Mouse (Mus musculus) lung, embryonic 16.5 days (tissue): ENCODE measurements around the gene Plcl1. TPM values are rescaled to one million over a fixed set of nuclear protein-coding genes. Genes with fewer than 3 reads are reported as not detected.

Experiments used
- ATAC-seq: fragments of 200-750 bp; cut with Nextera tagmentation; 2 replicates; pipeline ENCODE4 v1.8.0; 2017; ENCODE audit warnings: low read depth, mild to moderate bottlenecking, moderate library complexity
- H3K27ac ChIP-seq: fragments of 300-500 bp; sonication (generic); 2 replicates; pipeline ENCODE4 v1.5.1; 2014; ENCODE audit warnings: mild to moderate bottlenecking, control low read depth, low read length
- H3K27me3 ChIP-seq: fragments of 300-500 bp; sonication (generic); 2 replicates; pipeline ENCODE4 v1.6.1; 2014; ENCODE audit warnings: low read depth, low read length, mixed read lengths; ENCODE audit not compliant: control insufficient read depth, insufficient read depth
- H3K36me3 ChIP-seq: fragments of 300-500 bp; sonication (generic); 2 replicates; pipeline ENCODE4 v1.6.1; 2014; ENCODE audit warnings: low read length; ENCODE audit not compliant: control insufficient read depth, insufficient read depth
- H3K4me1 ChIP-seq: fragments of 300-500 bp; sonication (generic); replicated peaks from 2 replicates; pipeline ENCODE4 v1.6.1; 2014; ENCODE audit warnings: low read length, mixed read lengths; ENCODE audit not compliant: control insufficient read depth, insufficient read depth
- H3K4me2 ChIP-seq: fragments of 300-500 bp; sonication (generic); 2 replicates; pipeline ENCODE4 v1.6.1; 2014; ENCODE audit warnings: low read depth, low read length, control low read depth
- H3K4me3 ChIP-seq: fragments of 300-500 bp; sonication (generic); 2 replicates; pipeline ENCODE4 v1.5.1; 2014; ENCODE audit warnings: mild to moderate bottlenecking, low read length, control low read depth
- H3K9ac ChIP-seq: fragments of 300-500 bp; sonication (generic); 2 replicates; pipeline ENCODE4 v1.6.1; 2014; ENCODE audit warnings: low read length, control low read depth
- H3K9me3 ChIP-seq: fragments of 300-500 bp; sonication (generic); 2 replicates; pipeline ENCODE4 v1.6.1; 2016; ENCODE audit warnings: low read length; ENCODE audit not compliant: control insufficient read depth
- WGBS: fragments of 180-500 bp; shearing (Covaris S2); extraction: QIAGEN DNeasy Blood & Tissue Kit; methylation state at CpG from one replicate; pipeline ENCODE4 v1.1.7; 2014; 5-methylcytosine and 5-hydroxymethylcytosine counted together
- polyA plus RNA-seq: library from polyadenylated mRNA; unstranded; fragments of >200 nt; fragmentation: Nextera tagmentation; extraction: Ambion mirVana; gene quantifications from 2 replicates; pipeline ENCODE4 v1.2.1, GENCODE M21; 2015

Gene Plcl1
- polyA plus RNA-seq, 1 experiment from 2014 or later: 2.0 TPM

DNA sequence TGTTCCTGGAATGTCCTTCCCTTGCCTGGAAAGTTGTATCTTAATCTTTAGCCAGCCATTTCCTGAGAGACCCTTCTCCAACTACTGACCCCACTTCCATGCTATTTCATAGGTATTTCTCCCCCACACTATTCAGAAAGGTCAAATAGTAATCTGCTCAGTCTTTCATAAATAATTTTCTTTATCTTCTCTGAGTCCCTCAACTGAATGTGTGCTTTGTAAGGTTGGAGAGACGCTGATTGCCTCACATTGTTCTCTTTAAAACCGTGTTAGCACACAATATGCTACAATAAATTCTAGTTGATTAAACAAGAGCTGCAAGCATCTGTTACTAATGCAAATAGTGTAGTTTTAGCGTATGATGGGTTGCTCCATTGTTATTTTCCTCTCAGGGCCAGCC is 300.0 kb downstream of the Plcl1 start:
- Histone ChIP-seq H3K27ac (no peak overlapping the region), H3K4me2 (no peak overlapping the region)
- 63% methylated on average over 3 of the region's 3 CpGs for WGBS

DNA sequence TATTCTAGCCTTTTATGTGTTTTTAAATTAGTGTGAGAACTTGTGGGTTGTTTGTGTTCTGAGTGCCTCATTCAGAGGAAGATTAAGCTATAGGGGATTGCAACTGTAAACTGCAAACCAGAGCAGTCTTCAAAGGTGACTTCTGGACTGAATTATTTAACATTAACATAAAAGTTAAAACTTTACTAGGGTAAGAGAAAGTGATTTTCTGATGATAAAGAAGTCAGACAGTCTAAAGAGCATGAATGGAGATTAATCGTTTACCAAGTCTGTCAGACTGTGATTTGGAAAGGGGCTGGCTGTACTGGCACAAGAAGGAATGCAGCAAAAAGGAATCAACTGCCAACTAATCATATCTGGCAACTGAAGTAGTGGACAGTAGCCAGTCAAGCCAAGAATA is 301.2 kb downstream of the Plcl1 start:
- no peak for ATAC-seq
- Histone ChIP-seq H3K9me3 (no peaks in the 10 kb centered on the region), H3K4me3 (no peak overlapping the region), H3K27me3 (no peaks in the 10 kb centered on the region), H3K4me2 (no peak overlapping the region), H3K36me3 (no peaks in the 10 kb centered on the region), H3K27ac (no peak overlapping the region), H3K9ac (no peak overlapping the region), H3K4me1 (no peaks in the 10 kb centered on the region)
- WGBS: 41% methylated on average over 1 of the region's 1 CpGs

More for the DNA sequence above, 300.0 kb downstream of the Plcl1 start:
- Histone ChIP-seq H3K36me3 (no peaks in the 10 kb centered on the region), H3K4me1 (no peaks in the 10 kb centered on the region), H3K9me3 (no peaks in the 10 kb centered on the region), H3K27me3 (no peaks in the 10 kb centered on the region), H3K9ac (no peak overlapping the region), H3K4me3 (no peak overlapping the region)
- no peak for ATAC-seq

DNA sequence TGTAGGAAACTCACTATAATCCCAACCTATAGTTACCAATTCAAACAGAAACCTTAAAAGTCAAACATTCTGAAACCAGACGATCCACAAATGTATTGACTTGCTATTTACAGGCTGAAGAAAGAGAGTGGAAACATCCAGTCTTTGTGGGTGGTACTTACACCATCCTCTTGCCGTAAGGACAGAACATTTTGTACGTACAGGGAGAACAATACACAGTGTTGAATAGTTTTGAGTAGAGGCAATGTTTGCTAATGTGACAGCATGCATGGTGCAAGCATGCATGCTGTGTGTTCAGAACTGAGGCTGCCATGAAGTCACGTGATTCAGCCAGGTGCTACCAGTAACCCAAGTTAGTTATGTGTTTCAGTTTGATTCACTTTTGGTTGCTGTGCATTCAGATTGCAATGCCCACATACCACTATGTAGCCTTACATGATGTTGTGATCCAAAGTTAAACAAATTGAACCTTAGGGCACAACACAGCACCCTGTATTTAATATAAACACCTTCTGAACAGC is 311.6 kb downstream of the Plcl1 start:
- Histone ChIP-seq H3K4me2 (no peak overlapping the region), H3K27ac (no peak overlapping the region), H3K27me3 (no peaks in the 10 kb centered on the region), H3K4me1 (no peaks in the 10 kb centered on the region), H3K9me3 (no peaks in the 10 kb centered on the region), H3K36me3 (no peaks in the 10 kb centered on the region), H3K9ac (no peak overlapping the region), H3K4me3 (no peak overlapping the region)
- 74% methylated on average over 4 of the region's 4 CpGs for WGBS
- no peak for ATAC-seq

- WGBS: 28% methylated on average over 3 of the region's 3 CpGs
- H3K27me3 ChIP-seq: no peaks in the 10 kb centered on the region
- H3K9ac ChIP-seq: no peak overlapping the region
- no peaks in the 10 kb centered on the region for H3K9me3 ChIP-seq
- no peak for ATAC-seq
- no peak overlapping the region for H3K4me3 ChIP-seq
- no peaks in the 10 kb centered on the region for H3K4me1 ChIP-seq
- no peak overlapping the region for H3K4me2 ChIP-seq
- H3K27ac ChIP-seq: no peak overlapping the region
- no peaks in the 10 kb centered on the region for H3K36me3 ChIP-seq
Observed at GRCm38 (mm10) chr1:55725428-55725827, 319.7 kb downstream of the Plcl1 start.

GRCm38 (mm10) chr1:55729332-55729731 is 323.6 kb downstream of the Plcl1 start:
- no peak for ATAC-seq
- Histone ChIP-seq H3K4me1 (no peaks in the 10 kb centered on the region), H3K36me3 (no peaks in the 10 kb centered on the region), H3K4me2 (no peak overlapping the region), H3K4me3 (no peak overlapping the region), H3K9me3 (no peaks in the 10 kb centered on the region), H3K27ac (no peak overlapping the region), H3K27me3 (no peaks in the 10 kb centered on the region), H3K9ac (no peak overlapping the region)
- 69% methylated on average over 3 of the region's 3 CpGs for WGBS

- Histone ChIP-seq H3K9ac (no peak overlapping the region), H3K4me3 (no peak overlapping the region), H3K4me1 (no peaks in the 10 kb centered on the region), H3K4me2 (no peak overlapping the region), H3K27ac (no peak overlapping the region), H3K27me3 (no peaks in the 10 kb centered on the region), H3K36me3 (no peaks in the 10 kb centered on the region), H3K9me3 (no peaks in the 10 kb centered on the region)
- ATAC-seq: no peak
- WGBS: 27% methylated on average over 3 of the region's 3 CpGs
Observed at GRCm38 (mm10) chr1:55732951-55733350, 327.2 kb downstream of the Plcl1 start.

DNA sequence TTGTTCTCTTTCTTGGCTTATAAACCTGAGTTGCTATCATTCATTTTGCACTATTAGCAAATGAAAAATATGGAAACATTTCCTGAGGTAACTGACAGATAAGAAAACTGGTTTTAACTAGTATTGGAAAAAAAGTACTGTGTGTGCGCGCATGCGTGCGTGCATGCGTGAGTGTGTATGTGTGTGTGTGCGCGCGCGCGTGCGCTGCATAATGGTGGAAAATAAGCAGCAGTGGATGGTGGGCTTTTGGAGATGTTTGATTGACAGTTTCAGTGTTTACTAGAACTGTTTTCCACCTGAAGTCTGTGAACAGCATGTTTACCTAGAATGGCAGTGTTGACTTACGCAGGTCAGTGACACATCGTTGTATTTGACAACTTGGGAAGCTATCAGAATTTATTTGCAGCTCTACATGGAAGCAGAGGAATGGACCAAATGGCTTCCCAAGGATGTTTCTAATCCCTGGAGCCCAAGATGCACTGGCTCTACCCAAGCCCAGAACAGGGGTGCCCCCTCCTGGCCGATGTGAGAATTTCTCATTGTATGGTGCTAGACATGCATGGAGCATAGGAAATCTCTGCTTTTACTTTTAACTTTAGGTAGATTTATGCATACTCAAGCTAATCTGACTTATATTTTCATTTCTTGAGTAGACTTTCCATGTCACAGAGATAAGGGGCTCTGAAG is 330.5 kb downstream of the Plcl1 start:
- Histone ChIP-seq H3K36me3 (no peaks in the 10 kb centered on the region), H3K9me3 (no peaks in the 10 kb centered on the region), H3K4me3 (no peak overlapping the region), H3K27me3 (peaks cover 2% of the 10 kb centered on the region; the same call in 1 of the 2 replicates), H3K4me2 (no peak overlapping the region), H3K4me1 (peaks cover 5% of the 10 kb centered on the region; the same call in 1 of the 2 replicates), H3K9ac (no peak overlapping the region), H3K27ac (no peak overlapping the region)
- 81% methylated on average over 14 of the region's 14 CpGs for WGBS
- ATAC-seq: peak; percentile 71

DNA sequence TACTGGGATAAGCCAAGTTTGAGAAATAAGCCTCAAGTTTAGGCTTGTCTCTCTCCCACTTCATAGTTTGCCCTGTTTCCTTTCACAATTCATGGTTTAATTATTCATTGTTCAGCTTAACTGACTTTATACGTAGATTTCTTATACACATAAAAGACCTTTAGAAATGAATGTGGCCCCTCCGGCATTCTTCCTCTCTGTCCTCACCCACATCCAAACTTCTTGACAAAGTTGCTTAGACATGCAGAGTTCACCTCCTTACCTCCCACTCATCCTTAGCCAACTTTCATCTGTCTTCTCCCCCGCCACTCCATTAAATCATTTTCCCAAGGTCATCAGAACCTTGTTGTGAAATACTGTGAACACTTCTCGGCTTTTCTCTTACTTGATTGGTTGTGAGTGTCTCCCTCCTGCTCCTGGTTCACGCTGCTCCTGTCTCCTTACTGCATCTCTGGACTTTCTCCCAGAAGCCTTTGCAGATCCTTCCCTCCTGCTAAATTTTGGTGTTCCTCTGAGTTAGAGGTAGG is 331.1 kb downstream of the Plcl1 start:
- no peaks in the 10 kb centered on the region for H3K9me3 ChIP-seq
- peaks cover 2% of the 10 kb centered on the region; the same call in 1 of the 2 replicates for H3K27me3 ChIP-seq
- WGBS: 65% methylated on average over 5 of the region's 5 CpGs
- no peak overlapping the region for H3K27ac ChIP-seq
- H3K4me1 ChIP-seq: peaks cover 5% of the 10 kb centered on the region; the same call in 1 of the 2 replicates
- no peak overlapping the region for H3K4me3 ChIP-seq
- no peak overlapping the region for H3K4me2 ChIP-seq
- H3K36me3 ChIP-seq: no peaks in the 10 kb centered on the region
- H3K9ac ChIP-seq: no peak overlapping the region
- ATAC-seq: no peak

DNA sequence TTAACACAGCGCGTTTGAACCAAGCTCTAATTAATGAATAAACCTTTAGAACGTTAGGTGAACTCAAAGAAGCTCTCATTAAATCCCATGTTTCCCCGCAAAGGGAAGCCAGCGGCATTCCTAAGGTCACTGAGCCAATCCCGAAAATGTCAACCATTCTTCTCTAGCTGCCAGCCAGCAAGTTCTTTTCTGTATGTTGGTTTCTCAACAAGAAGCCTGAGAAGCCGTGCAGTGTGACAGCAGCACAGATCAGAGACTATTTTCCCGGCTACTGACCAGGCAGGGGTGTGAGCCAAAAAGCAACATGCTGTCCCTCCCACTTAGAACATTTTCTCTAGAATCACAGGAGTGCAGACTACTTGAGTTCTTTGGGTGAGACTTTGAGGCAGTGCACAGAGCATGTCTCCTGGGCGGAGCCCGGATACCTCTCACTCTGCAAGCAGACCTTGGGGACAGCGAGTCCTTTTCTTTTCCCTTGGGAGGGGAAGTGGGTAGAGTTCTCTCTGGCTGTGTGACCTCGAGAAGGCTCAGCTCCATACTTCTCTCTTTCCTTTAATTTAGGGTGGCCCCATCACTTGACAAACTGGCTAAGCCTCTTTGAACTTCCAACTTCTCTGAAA is 333.1 kb downstream of the Plcl1 start:
- 54% methylated on average over 12 of the region's 12 CpGs for WGBS
- H3K9me3 ChIP-seq: no peaks in the 10 kb centered on the region
- H3K27me3 ChIP-seq: peaks cover 2% of the 10 kb centered on the region; the same call in 1 of the 2 replicates
- no peak overlapping the region for H3K27ac ChIP-seq
- peak overlapping the region; percentile 7; the same call in 1 of the 2 replicates for H3K4me2 ChIP-seq
- H3K36me3 ChIP-seq: no peaks in the 10 kb centered on the region
- H3K9ac ChIP-seq: no peak overlapping the region
- H3K4me1 ChIP-seq: peaks cover 5% of the 10 kb centered on the region; the same call in 1 of the 2 replicates
- ATAC-seq: no peak
- no peak overlapping the region for H3K4me3 ChIP-seq
